Mouse (Mus musculus) layer of hippocampus, adult 9-11 months (tissue): ENCODE data around the gene Cysltr2.

Experiments used
- DNase-seq: peaks from one replicate; pipeline ENCODE4 v3.0.0; 2022

The Cysltr2 gene

DNA sequence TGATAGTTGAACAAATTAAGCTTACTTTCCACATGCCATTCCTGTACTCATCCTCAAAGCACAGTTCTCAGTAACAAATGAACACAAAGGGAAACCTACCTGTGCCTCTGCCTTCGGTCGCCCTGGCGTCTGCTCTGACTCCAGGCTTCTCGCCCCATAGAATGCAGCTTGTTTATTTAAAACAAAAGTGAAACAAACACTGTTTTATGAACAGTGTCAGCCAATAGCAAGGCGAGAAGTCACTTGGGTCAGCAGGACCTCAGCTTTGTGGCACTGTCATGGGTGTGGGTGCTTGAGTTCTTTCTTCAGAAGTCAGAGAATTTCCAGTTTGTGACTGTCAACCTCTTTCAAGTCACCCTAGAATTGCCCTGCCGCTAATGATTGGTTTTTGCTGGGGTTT, at the start of gene Cysltr2:
Gene Cysltr2 (minus strand): TSS at position 178 of the 400 bp plus-strand sequence.
- DNase-seq, result no peak

DNA sequence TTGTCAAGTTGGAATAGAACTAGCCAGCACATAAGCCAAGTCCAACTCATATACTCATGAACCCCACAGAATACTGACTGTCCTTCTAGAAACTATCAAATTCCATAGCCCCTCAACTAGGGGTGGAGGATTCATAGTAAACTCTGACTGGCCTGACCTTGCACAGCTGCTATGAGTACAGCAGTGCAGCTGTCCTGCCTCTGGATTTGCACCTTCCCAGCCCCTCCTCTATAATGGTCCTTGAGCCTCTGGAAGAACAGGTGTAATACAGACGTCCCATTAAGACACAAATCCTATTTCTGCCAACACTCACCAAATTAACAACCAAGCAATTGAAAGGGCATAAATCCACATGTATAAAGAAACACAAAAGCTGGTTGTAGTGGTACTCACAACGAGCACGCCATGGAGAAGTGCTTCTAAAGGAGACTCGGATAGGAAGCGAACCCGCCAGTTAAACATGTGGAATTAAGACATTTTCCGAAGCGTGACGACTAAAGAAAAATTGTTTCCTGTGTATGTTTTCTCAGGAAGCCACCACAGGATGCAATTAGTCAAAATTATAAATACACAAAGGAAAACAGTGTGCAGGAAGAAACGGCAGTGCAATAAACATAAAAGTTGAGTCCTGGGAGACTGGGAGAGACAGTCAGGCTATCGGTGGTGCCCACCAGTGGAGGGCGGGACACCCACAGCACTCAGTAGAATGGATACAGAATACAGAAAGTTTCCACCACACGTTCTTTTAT, 46.1 kb upstream of the Cysltr2 start:
- no peak for DNase-seq

DNA sequence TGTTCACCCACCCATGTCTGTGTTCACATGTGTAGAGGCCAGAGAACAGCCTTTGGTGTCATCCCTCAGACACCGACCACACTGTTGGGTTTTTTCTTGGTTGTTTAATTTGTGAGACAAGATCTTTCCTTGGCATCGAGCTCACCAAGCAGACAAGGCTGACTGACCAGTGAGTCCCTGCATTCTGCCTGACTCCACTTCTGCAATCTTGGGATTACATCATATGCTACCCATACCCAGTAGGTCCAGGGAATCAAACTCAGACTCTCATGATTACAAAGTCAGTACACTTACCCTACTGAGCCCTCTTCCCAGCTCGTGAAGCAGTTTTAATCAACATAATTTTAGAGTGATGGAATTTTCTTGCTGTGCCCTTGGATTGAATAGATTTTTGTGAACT, 44.0 kb upstream of the Cysltr2 start:
- no peak for DNase-seq

DNA sequence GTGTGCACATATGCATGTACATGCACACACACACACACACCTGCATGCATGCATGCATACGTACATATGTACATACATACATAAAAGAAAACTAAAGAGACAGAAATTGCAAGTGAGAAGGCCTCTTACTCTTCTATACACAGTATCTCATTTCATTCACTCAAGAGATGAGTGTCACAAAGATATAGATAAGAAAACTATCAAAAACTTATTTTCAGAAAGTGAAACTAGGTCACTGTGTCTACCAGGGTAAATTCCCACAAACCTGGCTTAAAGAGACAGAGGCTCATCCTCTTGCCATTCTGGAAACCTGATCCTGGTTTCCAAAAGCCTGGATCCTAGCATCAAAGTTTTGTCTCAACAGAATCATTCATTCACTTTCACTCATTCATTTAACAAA, 39.3 kb upstream of the Cysltr2 start:
- no peak for DNase-seq

DNA sequence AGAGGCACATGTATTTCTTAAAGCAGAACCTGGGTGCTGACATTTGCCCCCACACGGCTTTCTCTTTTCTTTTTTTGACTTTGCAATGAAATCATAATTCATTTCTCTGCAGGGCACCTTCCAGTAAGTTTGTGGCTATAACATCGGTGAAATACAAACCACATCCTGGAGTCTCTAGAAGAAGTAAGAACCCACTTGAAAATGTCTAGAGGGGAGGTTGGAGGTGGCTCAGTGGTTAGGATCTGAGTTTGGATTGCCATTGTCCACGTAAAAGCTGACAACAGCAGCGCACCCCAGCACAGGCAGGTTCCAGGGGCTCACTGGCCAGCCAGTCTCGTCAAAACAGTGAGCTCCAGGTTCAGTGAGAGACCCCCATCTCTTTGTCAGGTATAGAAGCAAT, 38.8 kb upstream of the Cysltr2 start:
- no peak for DNase-seq

DNA sequence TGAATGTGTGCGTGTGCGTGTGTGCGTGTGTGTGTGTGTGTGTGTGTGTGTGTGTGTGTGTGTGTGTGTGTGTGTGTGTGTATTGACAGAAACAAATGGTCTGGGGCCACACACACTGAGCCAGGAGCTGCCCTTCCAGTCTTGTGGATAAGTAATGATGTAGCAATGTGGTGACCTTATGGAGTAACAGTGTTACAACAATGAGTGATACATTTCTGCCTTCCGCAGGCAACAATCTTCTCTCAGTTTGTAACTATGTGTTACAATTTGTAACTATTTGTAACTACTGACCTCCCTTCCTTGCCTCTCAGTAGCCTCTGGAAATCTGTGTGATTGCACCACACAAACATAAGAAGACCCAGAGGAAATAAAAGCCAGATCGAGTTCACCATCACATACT, 38.3 kb upstream of the Cysltr2 start:
- DNase-seq, result no peak

DNA sequence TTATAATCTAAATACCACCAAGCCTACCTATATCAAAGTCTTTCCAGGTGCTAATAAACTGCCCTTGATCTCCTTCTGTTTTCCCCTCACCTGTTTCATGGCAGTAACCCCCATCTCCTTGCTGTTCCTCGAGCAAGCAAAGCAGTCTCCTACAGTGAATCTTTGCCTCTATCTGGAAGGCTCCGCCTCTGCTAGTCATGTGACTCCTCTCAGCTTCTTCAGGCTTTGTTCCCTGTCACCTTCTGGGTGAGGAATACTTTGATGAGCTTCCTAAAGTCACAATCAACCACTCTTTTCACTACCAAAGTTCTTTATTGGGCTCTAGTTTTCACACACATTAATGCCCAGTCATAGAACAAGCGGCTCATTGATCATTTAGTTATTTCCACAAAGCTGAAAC, 37.5 kb upstream of the Cysltr2 start:
- DNase-seq, result no peak

DNA sequence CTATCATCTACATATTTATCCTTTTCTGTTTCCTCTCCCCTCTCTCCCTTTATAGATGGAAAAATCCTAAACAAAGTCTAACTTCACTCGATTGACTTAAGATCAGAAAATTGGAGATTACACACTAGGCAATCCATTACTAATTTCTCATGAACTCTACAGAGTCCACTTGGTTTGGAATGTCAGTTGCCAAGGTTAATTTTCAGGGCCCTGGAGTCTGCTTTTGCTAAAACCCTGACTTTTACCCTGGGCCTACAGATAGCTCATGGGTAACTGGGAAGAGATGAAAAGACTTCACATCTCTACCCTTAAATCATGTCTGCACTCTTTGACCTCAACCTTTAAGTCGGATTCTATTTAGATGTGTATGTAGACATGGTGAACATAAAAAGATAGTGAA, 34.6 kb upstream of the Cysltr2 start:
- DNase-seq, result no peak

DNA sequence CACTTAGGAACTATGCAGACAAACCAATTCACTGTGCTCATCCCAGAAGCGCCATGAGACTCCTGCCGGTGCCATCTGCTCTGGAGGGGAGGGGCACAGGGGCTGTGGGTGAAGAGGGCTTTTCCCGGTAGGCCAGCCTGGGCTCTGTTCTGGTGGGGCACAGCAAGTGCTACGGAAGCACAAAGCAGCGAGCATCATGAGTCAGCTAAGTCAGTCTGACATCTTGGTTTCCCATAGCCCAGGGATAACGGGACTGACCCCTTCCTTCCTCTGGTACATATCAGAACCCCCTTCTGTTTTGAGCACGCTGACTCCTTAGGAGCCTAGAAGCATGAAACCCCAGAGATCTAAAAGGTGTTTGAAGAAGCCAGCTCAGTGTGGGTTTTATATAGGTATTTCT, 15.5 kb upstream of the Cysltr2 start:
- DNase-seq, result no peak

DNA sequence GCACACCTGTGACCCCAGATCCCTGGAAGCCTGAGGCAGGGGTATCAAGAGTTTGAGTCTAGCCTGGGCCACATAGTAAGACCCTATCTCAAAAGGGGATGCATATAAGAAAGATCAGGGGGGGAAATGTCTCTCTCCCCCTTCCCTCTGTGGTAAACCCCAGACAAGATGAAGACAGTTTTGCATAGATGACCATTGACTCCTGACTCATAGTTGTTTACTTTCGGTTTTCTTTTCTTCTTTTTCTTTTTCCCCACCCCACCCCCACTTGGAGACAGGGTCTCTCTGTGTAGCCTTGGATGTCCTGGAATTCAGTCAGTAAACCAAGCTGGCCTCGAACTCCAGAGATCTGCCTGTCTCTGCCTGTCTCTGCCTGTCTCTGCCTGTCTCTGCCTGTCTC, 9.8 kb upstream of the Cysltr2 start:
- no peak for DNase-seq

DNA sequence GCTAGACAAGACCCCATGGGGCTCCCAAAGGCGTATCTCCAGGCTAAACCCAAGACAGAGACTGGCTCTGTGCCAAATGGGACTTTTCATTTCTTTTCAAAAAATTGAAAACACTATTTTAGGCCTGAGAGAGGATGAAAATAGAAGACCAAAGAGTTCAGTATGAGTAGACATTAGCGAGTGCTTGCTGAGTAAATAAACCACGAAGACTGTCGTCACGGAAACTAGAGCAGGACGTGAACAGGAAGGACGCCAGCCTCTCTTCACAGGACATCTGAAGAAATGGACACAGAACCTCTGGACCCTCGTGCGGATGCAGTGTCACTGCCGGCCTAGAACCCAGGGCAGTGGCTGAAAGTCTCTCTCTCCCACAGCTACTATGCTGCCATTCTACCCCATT, 8.8 kb upstream of the Cysltr2 start:
- DNase-seq, result no peak

DNA sequence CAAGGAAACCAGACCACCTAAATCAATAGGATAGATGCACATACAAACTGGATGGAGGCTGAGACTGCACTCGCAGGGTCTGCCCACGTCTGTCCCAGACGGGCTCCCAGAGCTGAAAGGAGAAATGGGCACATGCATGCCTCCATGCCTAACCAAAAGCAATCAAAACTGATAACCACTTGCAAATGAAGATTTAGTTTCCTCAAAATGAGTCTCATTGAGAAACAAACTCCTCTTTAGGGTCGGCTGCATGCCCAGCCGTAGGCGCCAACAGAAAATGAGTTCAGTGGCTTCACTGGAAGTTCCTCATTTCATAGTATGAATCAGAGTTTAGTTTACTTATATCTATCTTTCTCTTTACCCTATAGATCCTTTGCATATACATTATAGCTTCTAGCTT, 7.9 kb upstream of the Cysltr2 start:
- no peak for DNase-seq

DNA sequence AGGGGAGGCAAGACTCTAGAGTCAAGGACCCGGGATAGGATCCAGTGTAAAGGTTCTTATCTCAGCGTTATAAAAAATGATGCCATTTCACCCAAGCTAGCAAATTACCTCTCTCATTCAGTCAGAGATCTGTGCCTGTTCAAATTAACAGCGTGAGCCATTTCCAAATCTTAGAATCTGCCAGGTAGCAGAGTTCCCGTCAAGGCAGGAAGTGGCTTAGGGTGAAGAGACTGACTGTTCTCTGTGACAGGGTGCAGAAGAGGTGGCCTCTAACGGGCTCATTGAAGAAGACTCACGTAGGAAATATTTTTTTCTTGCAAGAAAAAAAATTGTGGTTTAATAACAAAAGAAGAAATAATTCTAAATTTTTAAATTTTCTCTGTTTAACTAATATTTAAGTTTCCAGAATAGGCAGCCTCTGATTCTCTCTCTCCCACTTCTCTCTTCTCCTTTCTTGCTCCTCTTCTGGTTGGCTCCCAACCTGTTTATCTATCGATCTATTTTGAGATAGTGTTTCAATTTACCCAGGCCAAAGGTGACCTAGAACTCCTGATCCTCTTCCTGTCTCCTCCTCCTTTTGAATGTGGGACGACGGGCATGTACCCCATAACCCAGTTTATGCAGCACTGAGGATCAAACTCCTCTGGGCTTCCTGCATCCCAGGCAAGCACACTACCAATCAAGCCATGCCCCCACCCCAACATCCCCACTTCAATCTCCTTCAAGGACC, 3.5 kb downstream of the Cysltr2 start:
- no peak for DNase-seq

DNA sequence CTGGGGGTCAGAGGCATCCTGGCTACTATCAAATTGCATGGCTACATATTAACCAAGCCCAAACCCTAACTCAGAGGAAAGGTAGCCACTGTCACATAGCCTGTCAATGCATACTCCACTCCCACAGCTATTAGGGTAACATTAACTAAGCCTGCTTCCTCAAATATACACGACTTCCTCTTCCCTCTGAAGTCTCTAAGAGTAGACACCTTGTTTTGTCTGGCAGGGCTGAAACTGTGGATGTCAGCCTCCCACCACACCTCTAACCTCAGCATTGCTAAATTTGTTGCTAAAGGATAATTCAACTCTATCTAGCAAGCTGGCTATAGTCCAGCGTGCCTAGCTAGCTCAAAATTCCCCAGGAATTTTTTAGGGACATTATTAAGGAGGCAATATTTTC, 7.2 kb downstream of the Cysltr2 start:
- DNase-seq, result no peak

DNA sequence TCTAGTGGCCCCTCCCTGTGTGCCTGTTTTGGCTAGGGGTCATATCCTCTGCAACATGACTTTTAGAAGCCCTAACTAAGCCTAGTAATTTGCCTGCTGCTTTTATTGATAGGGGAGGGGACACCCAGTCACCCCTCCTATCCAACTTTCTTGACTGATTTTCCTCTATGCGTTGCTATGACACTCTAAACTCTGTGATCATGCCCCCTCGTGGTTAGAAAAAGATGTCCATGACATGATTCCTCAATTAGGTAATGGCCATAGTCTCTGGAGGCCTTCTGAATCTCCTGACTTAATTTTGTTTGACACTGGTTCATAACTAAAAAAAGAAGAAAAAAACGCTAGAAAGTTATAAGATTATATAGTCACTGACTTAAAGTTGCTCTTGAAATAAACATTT, 15.6 kb downstream of the Cysltr2 start:
- DNase-seq, result no peak

DNA sequence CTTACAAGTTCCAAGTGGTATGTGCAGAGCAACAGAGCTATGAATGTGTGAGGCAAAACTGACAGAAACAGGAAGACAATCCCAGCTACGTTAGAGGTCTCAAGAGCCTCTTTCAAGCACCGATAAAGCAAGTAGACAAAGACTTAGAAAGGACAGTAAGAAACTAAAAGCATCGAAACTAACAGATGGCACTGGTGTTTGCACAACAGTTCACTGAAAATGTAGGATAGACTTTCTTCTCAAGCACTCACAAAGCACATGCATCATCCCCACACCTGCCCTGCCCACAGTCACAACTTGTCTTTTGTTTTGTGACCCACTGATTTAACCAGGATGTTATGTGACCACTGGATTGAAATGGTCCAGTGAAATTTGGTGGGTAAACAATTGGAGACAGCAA, 17.7 kb downstream of the Cysltr2 start:
- no peak for DNase-seq

DNA sequence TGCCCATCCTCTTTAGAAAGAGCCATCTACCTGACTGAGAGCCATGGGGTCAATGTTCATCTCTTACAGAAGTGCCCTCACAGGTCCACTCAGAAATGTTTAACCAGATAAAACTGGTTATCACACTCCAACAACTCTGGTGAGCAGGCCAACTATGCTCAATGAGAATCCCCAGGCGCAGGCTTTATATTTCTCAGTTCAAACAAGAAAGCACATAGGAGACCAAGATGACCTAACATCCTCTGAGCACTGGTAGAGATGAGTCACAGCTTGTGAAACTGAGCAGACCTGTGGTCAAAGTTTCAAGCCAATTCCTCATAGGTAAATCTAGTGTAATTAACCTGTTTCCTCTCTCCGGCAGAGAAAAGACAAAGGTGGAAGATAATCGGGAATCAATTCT, 31.6 kb downstream of the Cysltr2 start:
- no peak for DNase-seq

DNA sequence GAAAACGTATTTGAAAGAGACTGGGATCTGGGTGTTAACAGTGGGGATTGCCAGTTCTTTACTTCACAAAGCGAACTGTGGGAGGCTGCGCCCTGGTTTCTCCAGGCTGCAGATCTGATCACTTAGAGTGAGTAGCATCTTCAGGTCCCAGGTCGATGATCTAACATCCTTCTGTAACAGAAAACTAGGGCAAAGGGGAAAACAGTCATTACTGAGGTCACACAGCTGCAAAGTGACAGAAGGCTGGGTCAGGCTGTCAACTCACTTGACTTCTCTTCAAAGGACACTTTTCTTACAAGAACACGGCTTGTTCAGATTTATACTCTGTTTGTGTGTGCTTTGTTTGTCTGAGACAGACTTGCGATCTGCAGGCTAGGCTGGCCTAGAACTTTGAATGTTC, 33.5 kb downstream of the Cysltr2 start:
- DNase-seq, result no peak

DNA sequence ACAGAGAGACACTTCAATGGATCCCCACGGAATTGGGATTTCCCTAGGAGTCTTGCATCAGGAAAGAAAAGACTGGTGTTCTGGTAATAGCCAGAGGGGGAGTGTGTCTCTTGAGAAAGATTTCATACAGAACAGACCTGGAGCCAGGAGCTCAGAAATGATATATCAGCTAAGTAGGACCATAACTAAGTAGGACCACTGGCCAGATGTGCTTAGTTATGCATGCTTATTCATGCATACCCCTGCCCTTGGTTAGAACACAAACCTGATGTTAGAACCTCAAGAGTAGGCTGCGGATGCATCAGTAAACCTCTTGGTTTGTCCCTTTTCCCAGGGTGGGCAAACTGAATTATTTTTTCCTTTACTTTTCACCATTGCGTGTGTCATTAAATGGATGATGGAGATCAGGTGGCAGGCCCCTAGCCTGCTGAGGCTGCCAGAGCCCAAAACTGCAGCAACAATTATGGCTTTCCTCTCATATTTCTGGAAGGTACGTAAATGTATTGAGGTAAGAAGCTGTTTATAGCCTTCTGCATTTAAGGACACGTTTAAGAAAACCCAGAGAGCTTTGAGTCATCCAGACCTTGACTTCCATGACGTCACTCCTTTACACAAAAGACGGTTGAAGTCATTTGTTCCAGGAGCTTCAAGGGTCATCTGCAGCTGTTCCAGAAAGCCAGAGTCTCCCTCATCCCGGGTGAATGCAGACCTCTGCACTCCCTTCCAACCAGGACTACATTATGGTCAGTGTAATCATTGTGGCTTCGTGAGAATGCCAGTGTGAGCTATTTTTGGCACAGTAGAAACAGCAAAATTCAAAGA, 35.0 kb downstream of the Cysltr2 start:
- DNase-seq, result no peak

DNA sequence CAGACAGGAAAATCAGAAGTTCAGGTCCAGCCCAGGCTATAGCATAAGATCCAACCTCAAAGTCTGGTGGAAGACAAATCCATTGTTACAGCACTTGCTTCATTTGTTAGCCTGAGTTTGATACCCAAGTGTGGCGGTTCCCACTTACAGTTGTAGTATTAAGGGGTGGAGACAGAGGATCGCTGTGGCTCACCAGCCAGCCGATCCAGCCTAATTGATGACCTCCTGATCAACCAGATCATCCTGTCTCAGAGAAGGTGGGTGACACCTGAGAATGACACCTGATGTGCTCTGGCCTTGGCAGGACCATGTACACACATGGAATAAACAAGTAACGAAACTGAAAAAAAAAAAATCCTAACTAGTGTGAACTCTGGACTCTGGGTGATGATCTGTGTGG, 47.1 kb downstream of the Cysltr2 start:
- no peak for DNase-seq

DNA sequence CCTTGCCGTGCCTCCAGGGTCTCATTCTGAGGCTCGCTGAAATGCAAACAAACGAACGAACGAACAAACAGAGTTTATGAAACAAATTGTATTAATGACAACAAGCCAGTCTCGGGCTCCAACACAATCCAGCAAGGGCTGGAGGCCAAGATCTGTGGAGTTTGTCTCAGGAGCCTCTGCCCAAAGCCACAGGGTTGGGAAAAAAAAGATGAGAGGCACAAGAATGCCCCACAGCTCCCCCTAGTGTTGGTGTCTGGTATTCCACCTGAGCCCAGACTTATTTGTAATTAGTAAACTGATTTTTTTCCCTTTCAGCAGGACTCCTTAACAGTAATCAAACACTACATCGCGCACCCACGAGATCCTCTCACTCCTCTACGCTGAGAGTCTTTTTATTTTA, 48.6 kb downstream of the Cysltr2 start:
- DNase-seq, result peak; percentile 22

DNA sequence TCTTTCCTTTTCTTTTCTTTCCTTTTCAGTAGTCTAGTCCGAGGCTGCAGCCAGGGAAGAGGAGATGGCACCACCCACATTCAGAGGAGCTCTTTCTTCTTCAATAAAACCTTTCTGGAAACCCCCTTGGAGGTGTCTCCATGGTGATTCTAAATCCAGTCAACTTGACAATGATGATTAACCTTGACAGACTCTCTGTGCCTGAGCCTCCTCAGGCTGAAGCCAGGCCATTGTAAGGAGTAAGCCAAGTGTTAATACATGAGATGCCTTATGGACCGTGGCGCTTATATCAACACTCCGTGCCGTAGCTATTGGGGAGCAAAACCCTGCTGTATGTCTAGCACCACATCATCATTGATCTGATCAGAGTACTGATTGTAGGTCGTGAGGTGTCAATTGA, 50.8 kb downstream of the Cysltr2 start:
- DNase-seq, result no peak

DNA sequence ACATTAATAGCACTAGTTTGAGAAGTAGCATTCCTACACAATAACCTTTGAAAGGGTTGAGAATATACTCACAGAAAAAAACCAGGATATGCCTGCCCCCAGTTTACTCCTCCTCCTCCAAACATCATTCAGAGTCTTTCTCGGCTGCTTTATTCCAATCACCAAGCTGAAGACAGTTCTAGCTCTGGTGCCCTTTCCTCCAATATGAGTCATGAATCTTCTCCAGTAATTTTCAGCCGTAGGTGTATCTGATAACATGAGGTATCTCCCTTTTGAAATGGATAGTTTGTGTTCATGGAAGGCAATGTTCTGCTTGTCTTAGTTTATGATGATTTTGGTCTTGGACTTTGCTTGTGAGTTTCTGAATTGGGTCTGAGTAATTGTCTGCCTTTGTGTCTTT, 62.9 kb downstream of the Cysltr2 start:
- DNase-seq, result no peak

DNA sequence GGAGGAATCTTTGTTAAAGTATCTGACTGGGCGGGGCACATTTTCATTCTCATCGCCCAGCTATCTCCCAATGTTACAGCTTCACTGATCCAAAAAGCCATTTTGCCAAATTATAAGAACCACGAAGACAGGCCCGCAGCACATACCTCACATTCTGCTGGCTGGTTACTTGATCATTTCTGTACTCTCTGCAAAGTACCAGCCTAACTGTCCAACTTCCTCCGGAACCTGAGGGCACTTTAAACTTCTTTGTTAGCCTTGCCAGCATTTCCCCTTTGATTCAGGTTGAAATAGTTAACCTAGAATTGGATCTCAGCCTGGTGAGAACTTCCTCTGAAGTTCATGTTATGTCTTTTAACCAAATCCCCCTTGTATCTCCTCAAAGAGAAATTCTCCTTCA, 63.8 kb downstream of the Cysltr2 start:
- DNase-seq, result no peak
